Mouse (Mus musculus) midbrain, embryonic 14.5 days (tissue): ENCODE measurements at regions not wholly inside any gene's neighbourhood (a gene's known extent, or its start where the extent isn't known, plus 50 kb on each side); places are given as distances from the start of the nearest gene placed in this dataset.

Experiments used
- ATAC-seq: fragments of 200-750 bp; cut with Nextera tagmentation; 2 replicates; pipeline ENCODE4 v1.8.0; 2017; ENCODE audit warnings: moderate number of reproducible peaks, moderate library complexity; ENCODE audit not compliant: low FRiP score, low TSS enrichment
- DNase-seq: peaks from one replicate; pipeline ENCODE4 v3.0.0-alpha.2; 2015
- H3K27ac ChIP-seq: fragments of 300-500 bp; sonication (generic); replicated peaks from 2 replicates; pipeline ENCODE4 v1.5.1; 2014; ENCODE audit warnings: mild to moderate bottlenecking, low read depth, low read length, moderate library complexity
- H3K27me3 ChIP-seq: fragments of 300-500 bp; sonication (generic); 2 replicates; pipeline ENCODE4 v1.6.1; 2014; ENCODE audit warnings: low read length, control low read depth, mixed read lengths; ENCODE audit not compliant: control insufficient read depth, insufficient read depth
- H3K36me3 ChIP-seq: fragments of 300-500 bp; sonication (generic); 2 replicates; pipeline ENCODE4 v1.6.1; 2014; ENCODE audit warnings: low read length, control low read depth; ENCODE audit not compliant: control insufficient read depth, insufficient read depth
- H3K4me1 ChIP-seq: fragments of 300-500 bp; sonication (generic); 2 replicates; pipeline ENCODE4 v1.6.1; 2014; ENCODE audit warnings: mild to moderate bottlenecking, antibody characterized with exemption, low read length, control low read depth; ENCODE audit not compliant: control insufficient read depth, insufficient read depth
- H3K4me2 ChIP-seq: fragments of 300-500 bp; sonication (generic); 2 replicates; pipeline ENCODE4 v1.6.1; 2014; ENCODE audit warnings: mild to moderate bottlenecking, low read length, moderate library complexity
- H3K4me3 ChIP-seq: fragments of 300-500 bp; sonication (generic); replicated peaks from 2 replicates; pipeline ENCODE4 v1.5.1; 2014; ENCODE audit warnings: low read depth, low read length
- H3K9ac ChIP-seq: fragments of 300-500 bp; sonication (generic); replicated peaks from 2 replicates; pipeline ENCODE4 v1.6.1; 2014; ENCODE audit warnings: mild to moderate bottlenecking, low read length, moderate library complexity
- H3K9me3 ChIP-seq: fragments of 300-500 bp; sonication (generic); 2 replicates; pipeline ENCODE4 v1.6.1; 2016; ENCODE audit warnings: low read length, control low read depth, mixed read lengths; ENCODE audit not compliant: control insufficient read depth
- WGBS: fragments of 180-500 bp; shearing (Covaris S2); extraction: QIAGEN DNeasy Blood & Tissue Kit; methylation state at CpG from one replicate; pipeline ENCODE4 v1.1.7; 2014; 5-methylcytosine and 5-hydroxymethylcytosine counted together

DNA sequence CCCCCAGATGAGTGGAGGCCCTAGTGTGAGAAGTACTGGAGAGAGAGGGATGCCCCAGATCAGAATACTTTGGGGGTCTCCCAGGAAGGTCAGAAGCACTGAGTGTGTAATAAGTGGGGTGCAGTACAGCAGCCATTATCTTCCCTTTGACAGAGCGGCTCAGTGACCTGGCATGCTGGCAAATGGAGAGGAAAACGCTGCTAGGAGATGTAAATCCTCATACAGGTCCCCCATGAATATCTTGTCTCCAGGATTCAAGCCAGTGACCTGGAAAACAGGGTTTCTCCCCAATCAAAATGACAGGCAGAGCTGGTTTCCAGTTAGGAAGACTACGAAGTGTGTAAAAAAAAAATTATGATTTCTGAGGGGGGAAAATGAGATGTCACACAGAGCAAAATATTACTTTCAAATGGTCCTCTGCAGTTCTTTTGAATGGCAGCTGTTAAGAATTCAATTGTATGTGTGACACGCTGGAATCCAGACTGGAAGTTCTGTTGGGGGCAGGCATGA lies 299.0 kb upstream of the Itga1 start:
- Histone ChIP-seq H3K36me3 (no peaks in the 10 kb centered on the region), H3K4me1 (no peaks in the 10 kb centered on the region), H3K27ac (no peak overlapping the region), H3K9ac (no peak overlapping the region), H3K4me3 (no peak overlapping the region), H3K27me3 (no peaks in the 10 kb centered on the region), H3K4me2 (no peak overlapping the region), H3K9me3 (no peaks in the 10 kb centered on the region)
- DNase-seq: peak; percentile 27
- no peak for ATAC-seq
- 28% methylated on average over 4 of the region's 4 CpGs for WGBS

DNA sequence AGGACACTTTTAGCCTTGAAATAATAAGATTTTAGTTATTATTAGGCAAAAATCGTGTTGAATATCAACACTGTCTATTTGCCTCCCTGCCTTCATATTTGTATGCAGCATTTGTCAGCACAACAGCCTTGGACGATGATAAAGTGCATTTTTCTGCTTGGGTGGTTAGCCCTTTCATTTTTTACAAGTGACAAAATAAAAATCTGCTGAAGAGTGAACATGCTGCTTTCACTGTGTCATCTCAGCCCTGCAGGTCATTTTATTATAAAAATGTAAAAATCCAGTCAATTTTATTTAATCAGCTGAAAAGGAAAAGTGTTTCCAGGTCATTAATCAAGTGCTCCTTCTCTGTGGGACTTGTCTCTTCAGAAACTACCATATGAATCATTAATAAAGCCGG lies 277.9 kb upstream of the Itga1 start:
- Histone ChIP-seq H3K9ac (no peak overlapping the region), H3K4me3 (no peak overlapping the region), H3K36me3 (no peaks in the 10 kb centered on the region), H3K9me3 (no peaks in the 10 kb centered on the region), H3K4me2 (no peak overlapping the region), H3K27me3 (no peaks in the 10 kb centered on the region), H3K27ac (no peak overlapping the region), H3K4me1 (no peaks in the 10 kb centered on the region)
- DNase-seq (peak; percentile 26), ATAC-seq (no peak)
- 67% methylated on average over 3 of the region's 3 CpGs for WGBS

DNA sequence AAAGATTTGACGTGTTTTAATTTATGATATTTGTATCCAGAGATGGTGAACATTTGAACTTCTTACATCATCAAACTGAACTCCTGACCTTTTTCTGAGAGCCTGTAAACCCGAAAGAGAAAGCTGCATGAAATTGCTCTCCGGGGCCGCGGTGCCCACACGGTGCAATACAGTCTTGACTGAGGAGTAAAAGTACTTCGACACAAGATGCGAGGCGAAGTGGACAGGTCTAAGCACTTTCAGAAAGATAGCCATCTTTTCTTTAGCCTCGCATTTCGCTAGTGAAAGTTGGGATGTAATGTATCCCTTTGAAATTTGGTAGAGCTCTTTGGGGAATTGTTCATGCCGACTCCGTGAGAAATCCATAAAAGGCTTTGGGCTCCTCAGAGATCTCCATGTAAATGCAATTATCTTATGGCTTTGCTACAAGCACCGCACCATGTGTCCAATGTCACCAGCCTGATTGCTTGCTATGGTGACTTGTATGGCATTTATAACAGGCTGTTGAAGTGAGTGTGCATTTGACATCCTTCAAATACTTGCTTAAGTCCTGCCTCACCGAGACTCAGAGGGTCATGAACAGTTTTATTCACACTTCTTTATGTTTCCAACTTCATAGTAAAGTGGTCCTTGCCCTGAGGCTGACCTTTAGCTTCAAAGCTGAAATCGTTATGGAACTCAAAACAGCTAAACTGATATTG lies 274.6 kb upstream of the Itga1 start:
- Histone ChIP-seq H3K27ac (no peak overlapping the region), H3K9me3 (no peaks in the 10 kb centered on the region), H3K4me1 (no peaks in the 10 kb centered on the region), H3K4me3 (no peak overlapping the region), H3K27me3 (no peaks in the 10 kb centered on the region), H3K4me2 (no peak overlapping the region), H3K9ac (no peak overlapping the region), H3K36me3 (no peaks in the 10 kb centered on the region)
- ATAC-seq (no peak), DNase-seq (peak; percentile 6)
- 70% methylated on average over 16 of the region's 16 CpGs for WGBS

DNA sequence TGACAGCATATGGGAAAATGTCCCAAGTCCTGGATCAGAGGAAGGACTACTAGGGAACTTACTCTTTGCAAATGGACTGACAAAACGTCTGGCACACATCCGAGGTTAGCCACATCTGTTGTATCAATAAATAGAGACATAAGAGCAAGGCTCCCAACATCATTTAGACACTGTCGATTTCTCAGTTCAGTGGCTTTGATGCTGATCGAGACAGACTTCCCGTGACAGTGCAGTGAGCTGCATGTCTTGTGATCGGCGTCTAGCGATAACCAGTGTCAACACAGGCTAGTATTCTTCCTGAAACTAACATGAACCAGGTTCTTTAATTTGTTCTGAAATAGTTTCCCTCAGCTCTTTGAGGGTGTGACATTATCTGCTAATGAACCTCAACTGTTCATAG lies 259.7 kb upstream of the Itga1 start:
- 52% methylated on average over 8 of the region's 8 CpGs for WGBS
- no peak for ATAC-seq
- H3K27ac ChIP-seq: no peak overlapping the region
- H3K4me1 ChIP-seq: no peaks in the 10 kb centered on the region
- no peaks in the 10 kb centered on the region for H3K27me3 ChIP-seq
- no peak overlapping the region for H3K4me2 ChIP-seq
- no peak overlapping the region for H3K4me3 ChIP-seq
- no peaks in the 10 kb centered on the region for H3K9me3 ChIP-seq
- H3K36me3 ChIP-seq: no peaks in the 10 kb centered on the region
- H3K9ac ChIP-seq: no peak overlapping the region
- peak; percentile 12 for DNase-seq

DNA sequence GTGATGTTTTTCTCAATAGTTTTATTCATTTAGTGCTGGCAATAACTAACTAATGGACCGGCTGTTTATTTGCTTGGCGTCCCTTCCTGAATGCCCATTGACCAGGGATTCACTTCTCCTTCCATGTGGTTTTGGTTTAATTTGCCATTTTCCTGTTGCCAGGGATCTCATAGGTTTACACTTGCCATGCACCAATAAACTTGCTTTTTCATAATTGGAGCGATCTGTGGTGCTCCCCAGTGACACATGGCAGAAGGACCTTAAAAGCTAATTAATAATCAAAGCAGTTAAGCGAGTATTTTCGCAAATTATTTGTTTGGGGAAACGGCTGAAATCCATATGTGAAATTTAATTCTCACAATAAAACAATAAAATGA lies 245.2 kb upstream of the Itga1 start:
- DNase-seq: no peak
- peak overlapping the region; percentile 20; the same call in 1 of the 2 replicates for H3K27ac ChIP-seq
- no peak overlapping the region for H3K9ac ChIP-seq
- no peaks in the 10 kb centered on the region for H3K9me3 ChIP-seq
- no peaks in the 10 kb centered on the region for H3K27me3 ChIP-seq
- H3K36me3 ChIP-seq: no peaks in the 10 kb centered on the region
- peak overlapping the region; percentile 12; the same call in 1 of the 2 replicates for H3K4me2 ChIP-seq
- WGBS: 86% methylated on average over 6 of the region's 6 CpGs
- no peak for ATAC-seq
- H3K4me1 ChIP-seq: no peaks in the 10 kb centered on the region
- H3K4me3 ChIP-seq: no peak overlapping the region

DNA sequence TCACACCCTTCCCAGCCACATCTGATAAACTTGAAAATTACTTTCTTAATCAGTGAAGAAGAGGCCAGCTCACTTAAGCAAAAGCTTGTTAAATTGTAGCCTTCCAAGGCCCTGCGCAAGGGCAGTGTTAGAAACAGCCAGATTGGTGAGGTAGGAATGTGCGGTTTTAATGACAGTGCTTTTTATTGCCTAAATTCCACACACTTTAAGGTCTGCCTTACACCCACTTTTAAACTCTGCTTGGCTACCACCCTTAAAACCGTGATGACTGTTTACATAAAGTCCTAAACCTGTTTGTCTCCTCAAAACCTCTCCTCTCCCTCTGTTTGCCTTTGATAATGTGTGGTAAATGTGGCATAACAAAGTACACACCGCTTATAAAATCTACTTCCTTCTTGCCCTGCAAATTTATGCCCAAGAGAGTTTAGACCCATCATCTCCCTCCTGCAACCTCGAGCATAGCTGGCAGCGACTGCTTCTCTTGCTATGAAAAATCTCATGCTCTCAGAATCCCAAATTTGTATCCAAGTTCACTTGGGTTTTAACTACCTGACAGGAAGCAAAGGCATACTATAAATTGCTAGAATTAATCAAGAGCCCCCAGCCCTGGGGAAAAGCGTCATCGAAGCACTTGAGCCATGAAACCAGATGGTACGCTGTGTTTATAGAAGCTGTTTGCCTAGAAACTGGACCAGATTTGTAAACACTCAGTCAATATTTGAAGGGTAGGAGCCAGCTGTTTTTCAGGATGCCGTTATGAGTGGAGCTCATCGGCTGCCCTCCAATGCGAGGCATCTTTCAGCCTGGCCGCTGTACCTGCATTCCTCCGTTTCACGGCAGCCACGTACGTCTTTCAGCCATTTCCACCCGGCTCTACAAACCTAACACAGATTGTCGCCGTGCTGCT lies 244.6 kb upstream of the Itga1 start:
- no peaks in the 10 kb centered on the region for H3K9me3 ChIP-seq
- no peak overlapping the region for H3K4me3 ChIP-seq
- H3K4me1 ChIP-seq: no peaks in the 10 kb centered on the region
- H3K36me3 ChIP-seq: no peaks in the 10 kb centered on the region
- H3K9ac ChIP-seq: no peak overlapping the region
- DNase-seq: no peak
- peak overlapping the region; percentile 12; the same call in 1 of the 2 replicates for H3K4me2 ChIP-seq
- no peaks in the 10 kb centered on the region for H3K27me3 ChIP-seq
- ATAC-seq: no peak
- 83% methylated on average over 20 of the region's 20 CpGs for WGBS
- H3K27ac ChIP-seq: peak overlapping the region; percentile 20; the same call in 1 of the 2 replicates

DNA sequence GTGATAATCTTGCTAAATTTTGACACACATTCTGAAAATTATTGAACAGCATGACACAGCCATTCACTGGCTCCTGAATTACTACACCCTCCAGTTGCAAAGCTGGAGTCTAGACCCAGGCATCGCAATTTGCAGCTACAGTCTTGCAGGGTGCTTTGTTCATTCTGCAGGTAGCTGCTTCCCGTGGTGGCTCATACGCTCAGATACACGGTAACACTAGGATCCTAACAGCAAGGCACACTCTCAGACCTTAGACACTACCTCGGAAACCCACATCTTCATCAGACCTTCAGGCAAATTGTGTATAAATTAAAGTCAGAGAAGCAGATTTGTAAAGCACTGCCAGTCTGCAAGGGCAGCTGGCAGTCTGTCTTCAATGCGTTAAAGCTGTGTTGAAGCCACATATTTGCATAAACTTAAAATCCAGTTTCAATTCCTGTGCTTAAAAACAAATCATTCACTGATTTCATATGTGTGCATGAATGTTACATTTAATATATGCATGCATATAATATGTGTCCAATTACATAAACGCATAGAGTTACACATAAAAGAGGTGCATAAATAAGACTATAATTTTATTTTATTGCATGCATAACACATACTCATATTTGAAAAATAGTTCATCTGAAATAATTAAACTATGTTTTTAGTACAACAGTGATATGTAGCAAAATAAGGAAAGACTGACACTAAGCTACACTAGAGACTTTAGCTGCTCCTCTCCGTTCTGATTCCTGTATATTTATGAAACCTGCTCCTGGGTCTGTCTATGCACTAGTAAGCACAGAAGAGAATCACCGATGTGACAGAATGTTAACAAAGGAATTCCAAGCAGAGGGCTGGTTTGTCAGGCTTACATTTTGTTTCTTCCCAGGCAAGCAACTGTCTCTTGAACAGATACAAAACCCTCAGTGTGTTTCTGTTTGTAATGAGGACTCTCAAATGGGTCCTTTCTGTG lies 227.5 kb upstream of the Itga1 start:
- 36% methylated on average over 9 of the region's 9 CpGs for WGBS
- Histone ChIP-seq H3K27ac (no peak overlapping the region), H3K4me1 (peaks cover 15% of the 10 kb centered on the region), H3K9ac (no peak overlapping the region), H3K4me2 (0 out of 2 replicates have a peak overlapping the region, but pooled peaks have one; percentile 15), H3K36me3 (no peaks in the 10 kb centered on the region), H3K27me3 (no peaks in the 10 kb centered on the region), H3K9me3 (no peaks in the 10 kb centered on the region), H3K4me3 (no peak overlapping the region)
- ATAC-seq: no peak; the same call in 1 of the 2 replicates
- DNase-seq: peak; percentile 48

DNA sequence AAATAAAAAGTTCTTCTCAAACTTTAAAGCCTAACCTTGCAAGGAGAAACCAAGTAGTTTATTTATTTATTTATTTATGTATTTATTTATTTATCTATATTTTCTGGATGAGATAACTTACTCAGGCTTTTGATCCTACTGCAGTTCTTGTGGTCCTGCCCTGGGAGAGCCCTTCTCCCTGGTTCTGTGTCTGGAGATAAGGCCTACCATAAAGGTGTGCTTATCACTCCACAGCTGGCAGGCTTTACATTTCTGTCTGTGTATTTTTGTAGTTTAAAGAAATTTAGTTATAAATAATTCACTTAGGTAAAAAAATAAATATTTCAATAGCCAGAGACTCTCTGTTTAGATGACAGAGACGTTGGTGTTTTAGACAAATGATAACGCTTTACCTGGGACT lies 224.5 kb upstream of the Itga1 start:
- H3K27me3 ChIP-seq: no peaks in the 10 kb centered on the region
- H3K4me1 ChIP-seq: peaks cover 15% of the 10 kb centered on the region
- no peak overlapping the region for H3K9ac ChIP-seq
- H3K9me3 ChIP-seq: no peaks in the 10 kb centered on the region
- 78% methylated on average over 2 of the region's 2 CpGs for WGBS
- ATAC-seq: no peak
- no peaks in the 10 kb centered on the region for H3K36me3 ChIP-seq
- H3K4me3 ChIP-seq: no peak overlapping the region
- no peak for DNase-seq
- H3K4me2 ChIP-seq: no peak overlapping the region
- no peak overlapping the region for H3K27ac ChIP-seq
